Mouse (Mus musculus): ENCODE data around the gene Hs2st1.

- TF ChIP-seq CTCF (conservative IDR thresholded peaks at IDR 0.05; ENCODE audit: insufficient read depth, insufficient read length, low read depth, low read length): no peak
- TF ChIP-seq POLR2A (IDR thresholded peaks at IDR 0.05; ENCODE audit: low read depth, low read length): no peak
Measured at GRCm38 (mm10) chr3:144531023-144531422, 39.0 kb downstream of the Hs2st1 start.

All from kidney, adult 2 months (tissue).